Mouse (Mus musculus): ENCODE measurements around the gene Atp6v1f.

- no peak for TF ChIP-seq CTCF (conservative IDR thresholded peaks at IDR 0.05; ENCODE audit: insufficient read depth, insufficient read length, low read depth, low read length)
- TF ChIP-seq POLR2A (IDR thresholded peaks at IDR 0.05; ENCODE audit: low read depth, low read length): no peak
Observed at GRCm38 (mm10) chr6:29432156-29432555, 35.4 kb upstream of the Atp6v1f start.

Data from kidney, adult 2 months (tissue).